Mouse (Mus musculus) embryonic fibroblast, embryonic 13.5 days (primary cell): Measurements from ENCODE around the gene Slc22a23.

Experiments used
- CTCF ChIP-seq: IDR thresholded peaks from 2 replicates; pipeline ENCODE4 v1.5.1; 2011; ENCODE audit warnings: mild to moderate bottlenecking, control low read depth, low read length, moderate library complexity, borderline replicate concordance; ENCODE audit not compliant: insufficient read depth
- POLR2A ChIP-seq: IDR thresholded peaks from 2 replicates; pipeline ENCODE4 v1.6.1; 2011; ENCODE audit warnings: low read depth, mild to moderate bottlenecking, control low read depth, low read length, moderate library complexity

GRCm38 (mm10) chr13:34159926-34160325 lies 185.1 kb downstream of the Slc22a23 start:
- no peak for TF ChIP-seq CTCF
- no peak for TF ChIP-seq POLR2A
